Mouse (Mus musculus) embryo, embryonic 9.5 days (tissue): ENCODE measurements around the gene Cyb5b.
A peak's percentile ranks its signal among the peaks of the same experiment; 100 is the strongest.

ENCODE experiments used
- DNase-seq: peaks from one replicate; pipeline ENCODE4 v3.0.0-alpha.2; 2017; ENCODE audit errors: extremely low spot score

Gene Cyb5b

DNA sequence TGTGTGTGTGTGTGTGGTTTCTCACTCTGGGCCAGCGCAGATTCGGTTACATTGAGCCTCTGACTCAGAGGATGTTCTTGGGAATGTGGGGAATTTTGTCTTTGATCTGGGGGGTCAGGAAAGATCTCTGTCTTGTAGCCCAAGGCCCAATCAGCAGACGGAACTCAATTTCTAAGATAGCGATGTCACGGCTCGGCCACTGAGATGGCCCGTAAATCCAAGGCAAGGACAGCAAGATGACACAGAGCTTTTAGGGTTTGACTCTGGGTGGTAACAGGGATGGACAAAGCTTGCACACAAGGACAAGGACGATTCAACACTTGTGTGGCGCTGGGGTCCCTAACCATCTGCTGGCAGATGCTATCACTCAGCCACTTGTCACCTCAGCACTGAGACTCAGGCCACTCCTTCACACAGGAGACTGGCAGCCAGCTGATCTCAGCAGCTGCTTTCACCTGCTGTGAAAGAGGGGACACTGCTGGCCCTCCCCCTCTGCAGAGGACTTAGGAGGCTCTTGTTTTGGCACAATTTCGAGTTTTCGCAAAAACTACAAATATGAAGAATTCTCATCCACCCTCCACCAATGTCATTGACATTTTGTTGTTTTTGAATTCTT lies 76.7 kb downstream of the Cyb5b start:
- DNase-seq: peak; percentile 31

DNA sequence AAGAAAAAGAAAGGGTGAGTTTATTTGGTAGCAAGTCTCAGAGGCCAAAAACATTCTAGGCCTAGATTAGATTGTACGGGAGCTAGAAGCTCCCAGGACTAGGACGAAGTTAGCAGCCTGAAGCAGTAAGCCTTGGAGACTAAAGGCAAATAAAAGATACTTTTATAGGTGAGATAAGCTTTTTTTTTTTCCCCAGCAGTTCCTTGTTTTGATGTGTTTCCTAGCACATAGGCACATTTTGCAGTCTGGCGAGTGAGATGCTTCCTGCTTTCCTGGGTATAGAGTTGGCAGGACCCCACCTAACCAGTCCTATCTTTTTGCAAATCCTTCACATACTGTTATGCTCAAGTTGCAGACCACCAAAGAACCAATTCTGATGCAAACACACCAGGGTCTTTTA lies 82.8 kb downstream of the Cyb5b start:
- no peak for DNase-seq

DNA sequence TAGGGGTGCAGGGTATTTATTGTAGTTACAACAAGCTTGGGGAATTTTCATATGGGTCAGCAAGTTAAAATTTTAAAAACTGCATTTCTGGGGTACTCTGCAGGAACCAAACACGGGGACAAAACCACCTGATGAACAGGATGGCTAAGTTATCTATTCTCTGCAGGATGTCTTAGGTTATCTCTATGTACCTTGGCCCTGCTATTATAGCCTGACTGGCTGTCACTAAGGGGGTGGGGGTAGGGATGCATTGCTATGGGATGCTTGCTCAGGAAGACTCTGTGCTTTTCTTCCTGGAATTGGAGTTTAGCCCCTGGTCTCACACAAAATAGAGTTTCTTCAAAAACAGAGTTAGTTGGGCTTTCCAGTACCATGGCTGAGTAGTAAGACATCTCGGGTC lies 83.3 kb downstream of the Cyb5b start:
- DNase-seq: no peak
